Mouse (Mus musculus): Measurements from ENCODE around the gene Rims1.

GRCm38 (mm10) chr1:22661825-22662224, 144.0 kb downstream of the Rims1 start:
- no peak for TF ChIP-seq GATA1 (IDR thresholded peaks at IDR 0.05; ENCODE audit: borderline replicate concordance, low read length)
- no peak for TF ChIP-seq FLI1 (IDR thresholded peaks at IDR 0.05; ENCODE audit: low read length)
